Mouse (Mus musculus) megakaryocyte-erythroid progenitor cell, adult 5-6 weeks (primary cell): ENCODE data around the gene Ptpn5. TPM values are rescaled to one million over a fixed set of nuclear protein-coding genes. Genes with fewer than 3 reads are reported as not detected.

ENCODE experiments used
- ATAC-seq: replicated peaks from 2 replicates; pipeline ENCODE4 v1.8.0; 2016; ENCODE audit warnings: mild to moderate bottlenecking, inconsistent platforms; ENCODE audit not compliant: severe bottlenecking, poor library complexity, low FRiP score, low TSS enrichment
- total RNA-seq, 2 experiments: library from RNA; stranded (forward) in 1 of 2; stranded (reverse) in 1 of 2; fragments of 200-1000, 215-1000 nt in 1 of 2; fragments of >200 nt in 1 of 2; fragmentation: Nextera tagmentation in 1 of 2; gene quantifications; 2 replicates each; pipeline ENCODE4 v1.2.3; 2014 to 2017

Ptpn5 gene
- total RNA-seq, 2 experiments from 2014 or later = not detected

DNA sequence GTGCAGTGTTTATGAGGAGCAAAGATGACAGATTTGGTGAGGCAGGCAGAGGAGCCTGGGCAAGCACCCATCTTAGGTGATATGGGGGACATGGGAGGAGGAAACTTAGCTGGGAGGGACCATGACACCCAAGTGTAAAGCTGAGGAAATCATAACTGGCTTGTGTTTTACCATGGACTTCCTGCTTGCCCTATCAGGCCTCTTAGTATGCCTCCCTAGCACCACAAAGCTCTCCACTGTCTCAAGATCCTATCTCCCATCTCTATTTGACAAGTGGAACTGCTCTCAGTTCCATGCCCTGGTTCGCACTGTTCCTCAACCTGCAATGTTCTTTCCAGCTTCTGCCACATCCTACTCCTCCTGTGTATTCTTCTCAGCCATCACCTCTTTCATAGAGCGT is 18.0 kb downstream of the Ptpn5 start:
- ATAC-seq = no peak

DNA sequence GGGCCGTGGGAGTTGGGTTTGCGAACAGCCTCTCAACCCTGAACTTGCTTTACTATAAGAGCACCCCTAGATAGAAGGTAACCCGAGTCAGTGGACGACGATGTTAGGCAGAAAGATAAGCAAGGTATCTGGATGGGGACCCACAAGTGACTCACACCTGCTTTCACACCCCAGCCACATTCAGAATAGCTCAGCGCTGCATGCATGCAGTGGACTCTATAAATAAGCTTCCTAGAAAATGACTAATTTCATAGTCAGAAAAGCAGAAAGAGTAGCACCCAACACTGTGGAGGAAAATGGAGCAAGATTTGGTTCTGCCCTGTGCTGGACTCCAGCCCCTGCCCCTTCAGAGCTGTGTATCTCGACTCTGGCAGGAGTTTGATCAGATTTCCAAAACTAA is 20.1 kb downstream of the Ptpn5 start:
- no peak for ATAC-seq

DNA sequence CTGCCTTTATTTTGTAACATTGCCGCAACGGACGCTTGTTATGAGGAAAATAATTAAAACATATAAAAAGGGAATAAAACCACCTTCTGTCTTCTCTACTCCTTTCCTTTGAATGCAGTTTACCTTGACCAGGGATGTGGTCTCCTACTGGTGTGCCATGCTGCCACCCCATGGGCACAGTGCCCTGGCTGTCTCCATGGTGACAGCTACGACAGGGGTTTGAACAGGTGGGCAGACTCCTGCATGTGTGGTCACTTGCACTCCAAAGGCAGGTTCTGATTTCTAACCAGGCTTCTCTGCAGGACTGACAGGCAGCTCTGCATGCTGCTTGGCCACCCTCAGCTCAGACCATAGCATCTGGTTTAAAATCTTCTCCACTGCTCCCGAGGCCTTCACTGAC is 21.4 kb downstream of the Ptpn5 start:
- no peak for ATAC-seq

DNA sequence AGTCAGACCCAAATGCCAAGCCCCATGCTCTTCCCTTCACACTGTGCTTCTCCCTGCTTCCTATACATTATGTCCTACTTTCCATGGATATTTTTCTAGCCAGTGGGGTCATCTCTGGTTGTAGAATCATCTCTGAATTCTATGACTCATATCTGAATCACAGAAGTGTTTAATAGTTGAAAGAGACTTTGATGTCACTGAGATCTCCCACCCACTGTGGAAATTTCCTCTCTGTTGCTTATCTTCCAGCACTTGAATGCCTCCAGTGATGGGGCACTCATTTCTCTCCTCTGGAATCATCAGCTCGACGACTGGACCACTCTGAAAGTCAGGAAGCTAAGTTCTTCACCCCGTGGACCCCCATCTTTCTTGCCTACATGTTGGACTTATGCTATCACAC is 22.4 kb downstream of the Ptpn5 start:
- no peak for ATAC-seq

DNA sequence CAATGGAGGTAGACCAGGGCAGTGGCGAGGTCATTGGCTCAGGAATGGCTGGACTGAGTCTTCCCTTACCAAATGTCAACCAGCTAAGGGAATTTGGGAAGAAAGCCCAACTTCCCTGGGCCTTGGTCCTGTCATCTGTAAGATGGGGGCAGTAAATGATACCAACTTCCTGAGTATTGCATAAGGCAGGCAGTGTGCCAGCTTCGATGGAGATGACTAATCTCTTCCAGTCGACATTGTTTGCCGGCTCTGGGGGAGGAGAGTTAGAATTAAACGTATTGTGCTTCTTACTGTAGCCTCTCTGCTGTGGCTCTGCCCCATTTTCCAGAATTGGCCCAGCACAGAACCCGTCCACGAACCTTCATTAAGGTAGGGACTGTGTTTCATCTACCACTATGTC is 23.0 kb downstream of the Ptpn5 start:
- no peak for ATAC-seq

DNA sequence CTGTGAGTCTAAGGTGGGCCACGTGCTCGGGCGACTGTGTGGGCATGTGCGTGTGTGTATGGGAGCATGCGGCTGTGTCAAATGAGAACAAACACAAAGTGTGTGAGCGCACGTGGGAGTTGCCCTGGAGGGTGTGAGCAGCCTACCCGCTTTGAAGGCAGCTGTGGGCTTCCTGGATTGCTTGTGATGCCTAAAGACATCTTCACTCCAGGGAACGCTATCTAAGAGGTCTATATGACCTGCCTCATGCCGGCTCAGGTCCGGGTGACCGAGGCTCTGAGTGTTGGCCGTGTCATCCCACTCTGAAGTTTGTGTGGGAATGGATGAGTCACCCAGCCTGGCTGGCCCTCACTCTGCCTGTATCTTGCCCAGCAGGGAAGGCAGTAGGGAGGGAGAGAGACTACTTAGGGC is 24.7 kb downstream of the Ptpn5 start:
- no peak for ATAC-seq

DNA sequence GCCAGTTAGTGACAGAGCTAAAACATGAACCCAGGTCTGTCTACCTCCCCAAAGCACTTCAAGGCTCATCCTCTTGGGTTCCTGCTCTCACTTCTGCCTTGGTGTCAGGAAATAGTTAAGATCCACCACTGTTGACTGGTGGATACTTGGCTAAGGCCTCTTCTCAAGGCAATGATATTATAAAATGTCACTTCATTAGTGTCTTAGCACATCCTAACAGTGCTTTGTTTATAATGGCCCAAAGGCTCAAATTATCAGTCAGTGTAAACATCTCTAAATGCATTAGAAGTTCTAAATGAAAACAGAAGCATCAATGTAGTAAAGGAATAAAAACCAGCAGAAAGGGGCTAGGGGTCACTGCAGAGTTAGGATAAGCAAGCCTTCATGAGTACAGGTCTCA is 26.5 kb downstream of the Ptpn5 start:
- no peak for ATAC-seq

DNA sequence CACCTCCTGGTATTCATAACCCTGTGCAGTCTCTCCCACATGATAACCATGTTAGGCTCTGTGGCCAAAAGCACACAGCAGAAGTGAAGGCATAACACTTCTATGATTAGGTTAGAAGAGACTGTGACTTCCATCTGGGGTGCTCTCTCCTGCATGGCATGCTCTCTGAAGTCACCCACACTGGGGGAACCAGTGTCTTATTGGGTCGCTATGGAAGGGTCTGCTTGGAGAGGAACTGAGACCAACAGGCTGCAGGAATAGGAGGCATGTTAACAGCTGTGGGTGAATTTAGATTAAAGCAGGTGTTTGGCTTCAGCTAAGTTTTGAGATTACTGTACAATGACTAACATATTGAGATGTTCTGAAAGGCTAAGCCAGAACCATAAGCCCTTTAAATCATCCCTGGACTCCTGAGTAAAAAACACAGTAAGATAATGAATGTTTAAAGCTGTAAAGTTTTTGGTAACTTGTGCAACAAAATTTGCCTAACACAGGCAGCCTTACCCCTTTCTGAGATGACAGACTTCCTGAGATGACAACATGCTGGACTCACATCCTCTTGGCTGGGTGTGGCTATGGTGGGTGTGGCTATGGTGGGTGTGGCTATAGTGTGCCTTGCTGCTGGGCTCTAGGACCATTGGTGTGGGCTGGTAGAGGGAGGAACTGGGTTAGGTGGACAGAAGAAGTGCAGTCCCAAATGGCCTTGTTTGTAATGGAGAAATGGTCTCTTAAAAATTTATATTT is 29.6 kb downstream of the Ptpn5 start:
- peak; percentile 55; the same call in 1 of the 2 replicates for ATAC-seq

DNA sequence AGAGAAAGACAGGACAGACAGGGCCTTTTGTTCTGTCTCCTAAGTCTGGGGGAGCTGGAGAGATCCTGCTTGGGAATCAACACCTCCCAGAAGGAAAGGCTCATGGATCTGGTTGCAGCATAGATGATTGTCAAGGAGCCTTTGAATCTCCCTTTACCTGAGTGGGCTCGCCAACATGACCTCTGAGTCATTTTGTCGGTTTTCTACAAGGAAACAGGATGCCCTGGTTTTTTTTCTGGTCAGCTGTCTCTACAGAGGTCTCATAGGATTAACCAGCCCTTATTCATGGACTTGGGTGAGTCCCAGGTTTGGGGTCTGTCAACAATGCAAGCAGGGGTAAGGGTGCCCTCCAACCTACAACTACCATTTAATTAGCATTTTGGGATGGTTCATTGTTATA is 30.5 kb downstream of the Ptpn5 start:
- ATAC-seq = no peak

DNA sequence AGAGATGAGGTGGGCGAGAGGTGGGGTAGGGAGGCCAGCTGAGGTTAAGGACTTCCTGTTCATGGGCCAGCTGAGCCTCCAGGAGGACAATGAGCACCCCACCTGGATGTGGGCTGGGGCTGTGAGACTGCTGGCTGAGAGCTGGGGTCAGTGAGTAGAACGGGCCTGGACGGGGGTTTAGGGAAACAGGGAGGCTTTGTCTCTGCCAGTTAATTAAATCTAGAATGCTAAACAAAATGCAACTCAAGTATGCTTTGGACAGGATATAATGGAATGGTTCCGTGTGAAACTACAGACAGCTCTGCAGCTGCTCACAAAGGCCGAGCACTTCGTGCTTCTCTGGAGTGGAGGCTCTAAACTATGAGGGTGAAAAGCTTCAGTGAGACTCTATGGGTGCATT is 32.9 kb downstream of the Ptpn5 start:
- no peak for ATAC-seq

DNA sequence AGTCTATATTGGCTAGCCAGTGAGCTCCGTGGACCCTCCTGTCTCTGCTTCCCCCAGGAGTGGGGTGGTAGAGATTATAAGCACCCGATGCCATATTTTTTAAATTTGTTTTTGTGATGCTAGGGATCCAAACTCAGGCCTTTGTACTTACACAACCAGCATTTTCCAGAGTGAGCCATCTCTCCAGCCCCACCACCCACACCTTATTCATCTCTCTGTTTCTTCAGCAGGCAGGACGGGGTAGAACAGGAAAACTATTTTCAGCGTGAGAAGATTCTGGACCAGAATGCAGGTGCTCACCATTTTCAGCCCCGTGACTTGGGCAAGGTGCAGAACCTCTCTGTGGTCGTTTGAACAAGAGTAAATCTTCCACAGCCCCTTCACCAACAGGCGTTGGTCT is 34.2 kb downstream of the Ptpn5 start:
- ATAC-seq = no peak

DNA sequence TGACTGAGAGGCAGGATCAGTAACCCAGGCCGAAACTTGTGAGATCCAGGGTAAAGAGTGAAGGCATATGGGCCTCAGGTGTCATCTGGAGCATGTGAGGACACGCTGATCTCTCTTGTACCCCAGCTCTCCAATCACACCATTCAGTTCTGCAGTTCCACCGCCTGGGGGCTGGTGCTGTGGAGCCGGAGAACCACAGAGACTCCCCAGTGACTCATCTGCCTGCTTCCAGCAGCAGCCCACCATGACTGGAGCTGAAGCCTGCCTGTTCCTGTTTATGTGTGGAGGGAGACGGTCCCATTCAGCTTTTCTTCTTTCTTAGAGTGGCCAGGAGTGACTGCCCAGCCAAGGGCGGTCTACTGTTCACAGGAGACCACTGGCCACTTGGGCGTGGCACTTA is 35.4 kb downstream of the Ptpn5 start:
- ATAC-seq = no peak

DNA sequence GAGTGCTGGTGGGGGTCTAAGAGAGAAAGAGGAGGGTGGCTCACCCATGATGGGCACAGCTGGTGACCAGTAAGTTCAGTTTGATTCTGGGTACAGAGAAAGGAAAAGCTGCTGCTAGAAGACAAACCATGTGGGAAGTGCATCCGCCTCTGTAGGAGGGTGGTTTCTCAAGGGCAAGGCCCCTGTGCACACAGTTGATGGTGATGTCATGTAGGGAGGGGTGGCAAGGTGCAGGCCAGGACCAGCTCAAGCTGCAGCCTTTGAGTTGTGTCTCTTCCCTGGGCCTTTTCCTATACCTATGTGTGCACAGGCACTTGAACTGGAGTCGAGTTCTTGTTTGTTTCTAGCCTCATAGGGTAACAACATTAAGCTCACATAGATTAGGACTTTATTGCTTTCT is 38.5 kb downstream of the Ptpn5 start:
- ATAC-seq = no peak

DNA sequence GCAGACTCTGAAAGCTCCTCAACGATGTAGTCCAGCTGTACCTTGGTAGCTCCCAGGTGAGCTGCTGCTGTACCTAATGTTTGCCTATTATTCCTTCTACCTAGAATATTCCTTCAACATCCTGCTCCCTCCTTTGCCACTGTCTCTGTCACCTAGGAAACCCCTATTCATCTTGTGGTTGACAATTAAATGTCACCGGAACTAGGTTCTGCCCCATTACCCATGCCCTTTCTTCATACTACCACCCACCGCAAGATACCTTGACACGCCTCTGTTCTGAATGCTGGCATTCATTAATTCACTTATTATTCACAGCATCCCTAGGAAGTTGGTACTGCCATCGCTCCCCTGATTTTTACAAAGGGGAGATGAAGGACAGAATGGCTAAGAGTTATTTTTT is 39.5 kb downstream of the Ptpn5 start:
- no peak for ATAC-seq

DNA sequence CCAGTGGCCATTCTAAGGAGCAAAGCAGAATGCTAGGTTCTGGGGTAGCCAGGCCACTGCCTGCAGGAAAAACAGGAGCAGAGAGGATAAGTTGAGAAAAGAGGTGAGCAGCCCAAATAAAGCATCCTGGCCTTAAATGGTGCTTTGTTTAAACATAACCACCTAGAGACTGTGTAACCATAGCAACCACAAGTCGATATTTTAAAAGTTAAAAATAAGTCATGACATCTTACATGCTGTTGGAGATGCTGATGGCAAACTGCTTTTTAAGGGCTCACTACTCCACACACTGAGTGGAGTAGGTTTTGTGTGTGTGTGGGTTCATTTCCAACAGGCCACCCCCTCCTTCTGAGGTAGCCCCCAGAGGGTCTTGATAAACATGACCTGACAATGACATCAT is 48.4 kb downstream of the Ptpn5 start:
- no peak for ATAC-seq

DNA sequence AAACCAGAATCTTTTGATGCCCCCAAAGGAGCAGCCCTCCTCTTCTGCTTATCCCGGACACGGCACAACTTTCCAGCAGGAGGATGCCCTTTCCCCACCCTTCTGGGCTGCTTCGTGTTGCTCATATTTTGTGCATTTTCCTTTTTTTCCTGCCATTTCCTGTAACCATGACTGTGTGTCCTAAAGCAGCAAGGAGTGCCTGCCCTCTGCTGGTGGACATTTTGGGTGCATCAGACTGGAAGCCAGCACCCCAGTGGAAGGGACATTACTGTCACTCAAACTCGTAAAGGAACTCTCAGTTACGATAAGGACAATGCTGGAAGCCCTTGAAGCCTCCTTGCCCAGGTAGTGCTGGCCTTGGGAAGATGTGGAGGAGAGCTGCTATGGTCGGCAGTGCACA is 52.2 kb downstream of the Ptpn5 start:
- peak; percentile 66 for ATAC-seq

DNA sequence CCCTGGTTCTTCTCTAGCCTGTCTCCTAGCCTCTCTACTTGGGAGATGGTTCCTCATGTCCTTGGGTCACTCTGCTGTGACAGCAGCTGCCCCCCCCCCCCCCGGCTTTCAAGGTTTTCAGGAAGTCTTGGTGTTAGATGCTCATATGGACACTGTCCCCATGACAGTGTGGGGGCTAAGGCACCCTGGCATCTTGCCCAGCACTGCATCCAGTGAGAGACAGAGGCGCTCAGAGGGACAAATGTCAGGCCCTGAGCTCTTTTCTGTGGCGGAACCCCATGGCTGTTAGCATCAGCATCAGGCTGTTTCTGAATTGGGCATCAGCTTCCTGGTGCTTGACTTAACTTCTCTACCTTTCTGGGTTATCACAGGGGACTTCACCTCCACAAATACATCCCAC is 52.6 kb downstream of the Ptpn5 start:
- no peak for ATAC-seq

DNA sequence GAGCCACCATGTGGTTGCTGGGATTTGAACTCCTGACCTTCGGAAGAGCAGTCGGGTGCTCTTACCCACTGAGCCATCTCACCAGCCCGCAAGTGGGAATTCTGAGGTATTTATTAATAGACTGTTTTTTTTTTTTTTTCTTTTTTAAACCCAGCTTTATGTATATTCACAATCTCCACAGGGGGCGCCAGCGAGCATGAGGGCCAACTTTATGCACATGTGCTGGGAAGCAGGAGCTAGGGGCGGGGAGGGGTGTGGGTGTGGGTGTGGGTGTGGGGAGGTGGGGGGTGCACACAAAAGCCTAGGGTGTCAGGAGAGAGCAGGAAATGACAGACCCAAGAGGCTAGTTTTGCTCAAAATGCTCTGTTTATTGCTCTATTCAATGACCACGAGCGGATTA is 56.0 kb downstream of the Ptpn5 start:
- no peak for ATAC-seq

DNA sequence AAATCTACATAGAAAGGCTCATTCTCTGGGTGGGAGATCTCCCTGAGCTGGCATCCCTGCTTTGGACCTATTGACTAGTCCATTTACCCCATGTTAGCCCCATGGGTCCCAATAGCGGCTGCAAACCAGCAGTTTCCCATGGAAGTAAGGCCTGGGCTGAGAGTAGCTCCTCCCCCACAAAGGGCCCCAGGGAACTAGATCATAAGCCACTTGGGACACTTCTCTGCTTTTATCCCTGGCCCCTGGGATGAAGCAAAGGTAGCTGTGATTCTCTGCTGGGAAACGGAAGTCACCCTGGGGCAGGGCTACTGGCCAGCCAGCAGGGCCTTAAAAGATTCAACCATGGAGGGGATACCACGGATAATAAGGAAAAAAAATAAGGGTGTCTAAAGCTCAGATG is 56.8 kb downstream of the Ptpn5 start:
- ATAC-seq = no peak

DNA sequence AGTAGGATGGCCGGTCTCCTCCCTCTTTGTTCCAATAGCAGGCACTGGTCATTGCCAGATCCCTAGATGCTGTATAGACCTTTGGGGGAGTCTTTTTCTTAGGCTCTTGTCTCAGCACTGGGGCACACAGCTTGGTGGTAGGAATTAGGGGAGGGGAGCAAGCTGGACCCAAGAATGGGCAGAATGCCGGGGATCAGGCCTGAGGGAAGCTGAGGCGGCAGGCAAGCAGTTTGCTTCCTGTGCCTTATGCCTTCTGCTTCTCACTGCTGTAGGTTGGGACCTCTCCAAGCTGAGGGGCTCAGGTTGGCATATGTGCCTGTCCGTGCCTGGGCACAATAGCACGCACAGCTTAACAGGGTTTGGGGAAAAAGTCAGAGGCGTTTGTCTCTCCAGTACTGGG is 57.3 kb downstream of the Ptpn5 start:
- ATAC-seq = no peak

DNA sequence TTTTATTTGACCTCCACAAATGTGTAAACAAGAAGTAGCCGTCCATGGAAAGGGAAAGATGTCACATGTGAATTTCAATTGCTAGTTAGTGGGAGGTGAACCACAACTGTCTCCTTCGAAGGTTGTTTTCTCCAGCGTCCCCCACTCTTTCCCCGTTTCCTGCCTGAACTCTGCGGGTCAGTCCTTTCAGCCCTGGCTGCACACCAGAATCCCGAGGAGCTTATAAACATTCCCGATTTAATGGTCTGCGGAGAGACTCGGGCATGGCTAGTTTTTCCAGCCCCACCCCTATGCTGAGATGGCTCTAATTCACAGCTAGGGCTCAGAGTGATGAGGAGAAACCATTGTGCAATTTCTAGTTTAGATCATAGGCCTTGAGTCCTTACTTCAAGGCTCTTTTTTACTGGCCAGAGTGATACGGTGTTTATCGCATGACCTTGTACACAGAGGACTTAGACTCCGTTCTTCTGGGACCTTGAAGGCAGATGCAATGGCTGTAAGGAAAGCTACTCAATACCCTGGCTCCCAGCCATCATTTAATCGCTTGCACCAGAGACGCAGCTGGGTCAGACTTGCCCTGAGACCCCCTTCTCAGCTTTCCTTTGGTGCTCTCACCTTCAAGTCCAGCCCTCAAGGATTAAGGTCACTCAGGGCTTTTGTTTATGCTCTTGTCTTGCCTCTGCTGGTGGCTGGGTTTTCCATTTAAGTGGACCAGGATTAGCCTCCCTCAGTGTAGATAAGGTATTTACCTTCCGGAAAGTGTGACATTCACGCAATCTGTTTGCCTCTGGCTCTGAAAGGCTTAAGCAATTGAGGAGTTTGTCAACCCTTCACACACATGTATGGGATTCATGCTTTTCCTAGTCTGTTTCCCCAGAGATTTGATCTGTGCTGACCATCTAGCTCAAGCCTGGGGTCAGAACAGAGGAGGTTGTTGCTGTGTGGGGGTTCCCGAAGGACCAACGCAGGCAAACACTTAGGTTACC is 59.7 kb downstream of the Ptpn5 start:
- ATAC-seq = no peak
